Mouse (Mus musculus) gastrocnemius, postnatal 4 days (tissue): Measurements from ENCODE around the gene Gm13212. TPM values are rescaled to one million over a fixed set of nuclear protein-coding genes. Genes with fewer than 3 reads are reported as not detected.

Experiments used
- total RNA-seq, 2 experiments: library from RNA; stranded (reverse); gene quantifications; 2 replicates each; pipeline ENCODE4 v1.2.3; 2021

Gm13212 gene
- total RNA-seq, 2 experiments from 2014 or later = 1.7 to 1.9 TPM

Other genes starting within 250 kb of the Gm13212 start
- 1 to 10 TPM in 1 of 2 experiments, under 1 TPM in 1; 0.88 to 1.4 TPM for gene Zfp990, start 74.4 kb upstream of the Gm13212 start, total RNA-seq
- under 1 TPM in 1 of 2 experiments, not detected in 1; 0.31 TPM for gene Zfp980, start 85.5 kb downstream of the Gm13212 start, total RNA-seq